Mouse (Mus musculus) lung, embryonic 15.5 days (tissue): ENCODE results near the gene Lrrc8d. TPM values are rescaled to one million over a fixed set of nuclear protein-coding genes. Genes with fewer than 3 reads are reported as not detected.

Experiments used
- ATAC-seq: fragments of 200-750 bp; cut with Nextera tagmentation; 2 replicates; pipeline ENCODE4 v1.8.0; 2017; ENCODE audit warnings: moderate number of reproducible peaks, borderline replicate concordance; ENCODE audit not compliant: low FRiP score, low TSS enrichment; ENCODE audit errors: extremely low read depth
- H3K27ac ChIP-seq: fragments of 300-500 bp; sonication (generic); 2 replicates; pipeline ENCODE4 v1.5.1; 2015; ENCODE audit warnings: moderate library complexity, mild to moderate bottlenecking, inconsistent platforms
- H3K27me3 ChIP-seq: fragments of 300-500 bp; sonication (generic); 2 replicates; pipeline ENCODE4 v1.6.1; 2015; ENCODE audit warnings: inconsistent platforms
- H3K36me3 ChIP-seq: fragments of 300-500 bp; sonication (generic); 2 replicates; pipeline ENCODE4 v1.6.1; 2015; ENCODE audit warnings: inconsistent platforms
- H3K4me1 ChIP-seq: fragments of 300-500 bp; sonication (generic); 2 replicates; pipeline ENCODE4 v1.6.1; 2015; ENCODE audit warnings: inconsistent platforms
- H3K4me2 ChIP-seq: fragments of 300-500 bp; sonication (generic); 2 replicates; pipeline ENCODE4 v1.6.1; 2015; ENCODE audit warnings: inconsistent platforms, mild to moderate bottlenecking, moderate library complexity
- H3K4me3 ChIP-seq: fragments of 300-500 bp; sonication (generic); 2 replicates; pipeline ENCODE4 v1.5.1; 2015; ENCODE audit warnings: mild to moderate bottlenecking, inconsistent platforms
- H3K9ac ChIP-seq: fragments of 300-500 bp; sonication (generic); 2 replicates; pipeline ENCODE4 v1.6.1; 2015; ENCODE audit warnings: inconsistent platforms
- H3K9me3 ChIP-seq: fragments of 300-500 bp; sonication (generic); 2 replicates; pipeline ENCODE4 v1.6.1; 2016; ENCODE audit warnings: inconsistent platforms
- WGBS: fragments of 180-500 bp; shearing (Covaris S2); methylation state at CpG from one replicate; pipeline ENCODE4 v1.1.7; 2015; 5-methylcytosine and 5-hydroxymethylcytosine counted together
- polyA plus RNA-seq: library from polyadenylated mRNA; unstranded; fragments of >200 nt; fragmentation: Nextera tagmentation; extraction: Ambion mirVana; gene quantifications from 2 replicates; pipeline ENCODE4 v1.2.1, GENCODE M21; 2015

Gene Lrrc8d
- polyA plus RNA-seq, 1 experiment from 2014 or later: 21.0 TPM

DNA sequence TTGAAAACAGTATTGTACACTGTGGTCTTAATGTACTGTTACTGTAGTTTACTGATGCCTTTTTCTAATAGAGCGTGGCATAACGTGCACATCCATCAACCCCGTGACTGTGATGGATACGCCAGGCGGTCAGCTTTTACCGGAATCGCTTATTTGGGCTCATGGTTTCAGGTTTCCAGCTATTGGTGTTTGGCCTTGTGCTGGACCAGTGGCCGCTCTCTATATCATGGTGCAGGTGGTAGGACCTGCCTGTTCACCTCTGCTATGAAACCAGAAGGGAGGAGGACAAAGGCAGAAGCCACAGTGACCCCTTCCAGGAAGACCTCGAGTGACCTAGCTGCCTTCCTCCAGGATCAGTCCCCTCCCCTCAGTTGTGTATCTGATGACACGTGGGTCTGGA lies 85.0 kb downstream of the Lrrc8d start:
- no peaks in the 10 kb centered on the region for H3K36me3 ChIP-seq
- no peak overlapping the region for H3K4me2 ChIP-seq
- H3K4me3 ChIP-seq: no peak overlapping the region
- 63% methylated on average over 10 of the region's 10 CpGs for WGBS
- ATAC-seq: no peak
- H3K27ac ChIP-seq: no peak overlapping the region
- H3K9ac ChIP-seq: no peak overlapping the region
- no peaks in the 10 kb centered on the region for H3K9me3 ChIP-seq
- no peaks in the 10 kb centered on the region for H3K27me3 ChIP-seq
- peaks cover 37% of the 10 kb centered on the region for H3K4me1 ChIP-seq

GRCm38 (mm10) chr5:105787577-105787976 lies 87.8 kb downstream of the Lrrc8d start:
- Histone ChIP-seq H3K4me1 (peaks cover 55% of the 10 kb centered on the region), H3K27me3 (no peaks in the 10 kb centered on the region), H3K9ac (no peak overlapping the region), H3K27ac (peak overlapping the region; percentile 73), H3K4me2 (no peak overlapping the region; the same call in 1 of the 2 replicates), H3K4me3 (no peak overlapping the region), H3K36me3 (no peaks in the 10 kb centered on the region), H3K9me3 (no peaks in the 10 kb centered on the region)
- peak; percentile 7; the same call in 1 of the 2 replicates for ATAC-seq
- WGBS: 47% methylated on average over 10 of the region's 10 CpGs

- Histone ChIP-seq H3K4me3 (no peak overlapping the region), H3K4me1 (peaks cover 67% of the 10 kb centered on the region), H3K36me3 (no peaks in the 10 kb centered on the region), H3K9ac (no peak overlapping the region), H3K4me2 (no peak overlapping the region), H3K9me3 (no peaks in the 10 kb centered on the region), H3K27ac (peak overlapping the region; percentile 19; the same call in 1 of the 2 replicates), H3K27me3 (no peaks in the 10 kb centered on the region)
- WGBS: 29% methylated on average over 5 of the region's 5 CpGs
- no peak for ATAC-seq
These were observed 90.0 kb downstream of the Lrrc8d start for GRCm38 (mm10) chr5:105789801-105790200.

- Histone ChIP-seq H3K4me2 (peak overlapping the region; percentile 47), H3K4me1 (peaks cover 55% of the 10 kb centered on the region)
These were observed 92.6 kb downstream of the Lrrc8d start for GRCm38 (mm10) chr5:105792331-105792801.

GRCm38 (mm10) chr5:105792853-105793547 lies 93.2 kb downstream of the Lrrc8d start:
- 18% methylated on average over 13 of the region's 13 CpGs for WGBS
- peak; percentile 61 for ATAC-seq
- Histone ChIP-seq H3K27me3 (no peaks in the 10 kb centered on the region), H3K36me3 (no peaks in the 10 kb centered on the region), H3K27ac (peak overlapping the region; percentile 79), H3K4me2 (peak overlapping the region; percentile 47), H3K4me3 (peak overlapping the region; percentile 4), H3K4me1 (peaks cover 53% of the 10 kb centered on the region), H3K9ac (peak overlapping the region; percentile 30; the same call in 1 of the 2 replicates), H3K9me3 (no peaks in the 10 kb centered on the region)

More at GRCm38 (mm10) chr5:105792331-105792801, 92.6 kb downstream of the Lrrc8d start:
- Histone ChIP-seq H3K27ac (peak overlapping the region; percentile 79), H3K9ac (peak overlapping the region; percentile 30; the same call in 1 of the 2 replicates), H3K36me3 (no peaks in the 10 kb centered on the region), H3K4me3 (peak overlapping the region; percentile 4), H3K9me3 (no peaks in the 10 kb centered on the region), H3K27me3 (no peaks in the 10 kb centered on the region)
- peak; percentile 58 for ATAC-seq
- 4% methylated on average over 8 of the region's 8 CpGs for WGBS

GRCm38 (mm10) chr5:105793548-105793940 lies 93.8 kb downstream of the Lrrc8d start:
- Histone ChIP-seq H3K9me3 (no peaks in the 10 kb centered on the region), H3K27ac (peak overlapping the region; percentile 79; the same call in 1 of the 2 replicates), H3K27me3 (no peaks in the 10 kb centered on the region), H3K4me1 (peaks cover 49% of the 10 kb centered on the region), H3K4me3 (no peak overlapping the region), H3K4me2 (0 out of 2 replicates have a peak overlapping the region, but pooled peaks have one; percentile 47), H3K9ac (no peak overlapping the region), H3K36me3 (no peaks in the 10 kb centered on the region)
- no peak for ATAC-seq
- WGBS: 56% methylated on average over 5 of the region's 5 CpGs

- no peak overlapping the region for H3K9ac ChIP-seq
- H3K36me3 ChIP-seq: no peaks in the 10 kb centered on the region
- no peak overlapping the region for H3K4me2 ChIP-seq
- H3K4me3 ChIP-seq: no peak overlapping the region
- 0 out of 2 replicates have a peak overlapping the region, but pooled peaks have one; percentile 36 for H3K27ac ChIP-seq
- H3K27me3 ChIP-seq: no peaks in the 10 kb centered on the region
- WGBS: 44% methylated on average over 4 of the region's 4 CpGs
- H3K4me1 ChIP-seq: peaks cover 40% of the 10 kb centered on the region
- H3K9me3 ChIP-seq: no peaks in the 10 kb centered on the region
- no peak for ATAC-seq
These were observed 98.7 kb downstream of the Lrrc8d start for GRCm38 (mm10) chr5:105798421-105798820.

DNA sequence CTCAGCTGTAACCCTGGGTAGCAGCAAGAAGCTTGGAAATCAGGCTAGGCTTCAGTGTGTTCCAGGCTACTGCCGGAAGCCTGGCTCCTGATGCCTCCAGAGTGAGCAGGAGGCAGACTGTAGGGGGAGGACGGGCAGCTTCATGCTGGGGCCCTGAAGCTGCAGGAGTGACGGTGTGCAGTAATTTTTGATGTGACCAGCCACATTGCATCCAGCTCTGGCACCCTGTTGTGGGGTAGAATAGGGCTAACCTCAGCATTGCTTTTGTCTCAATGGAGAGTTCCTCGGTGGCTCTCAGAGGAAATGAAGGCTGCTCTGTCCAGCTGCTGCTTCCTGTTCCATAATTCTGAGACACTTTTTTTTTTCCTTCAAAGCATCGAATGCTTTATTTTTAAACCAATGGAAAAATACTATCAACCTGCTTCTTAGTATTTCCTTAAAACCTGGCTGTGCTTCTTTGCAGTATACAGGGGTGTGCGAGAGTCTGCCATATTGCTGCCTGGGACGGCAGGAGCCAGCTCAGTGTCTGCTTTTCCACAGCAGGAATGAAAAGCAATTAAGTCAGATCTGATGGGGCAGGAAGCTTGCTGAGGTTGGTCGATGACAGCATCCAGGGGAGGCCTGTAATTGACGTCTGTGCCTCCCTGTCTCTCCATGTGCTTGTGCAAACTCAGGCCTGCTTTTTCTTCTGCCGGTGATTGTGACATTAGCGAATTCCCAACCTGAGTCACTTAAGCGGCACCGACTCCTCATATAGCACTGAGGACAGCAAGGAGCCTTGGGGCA lies 100.3 kb downstream of the Lrrc8d start:
- H3K4me1 ChIP-seq: peaks cover 36% of the 10 kb centered on the region
- WGBS: 27% methylated on average over 13 of the region's 13 CpGs
- H3K9me3 ChIP-seq: no peaks in the 10 kb centered on the region
- H3K4me2 ChIP-seq: no peak overlapping the region
- no peak for ATAC-seq
- no peaks in the 10 kb centered on the region for H3K36me3 ChIP-seq
- H3K9ac ChIP-seq: no peak overlapping the region
- H3K27me3 ChIP-seq: no peaks in the 10 kb centered on the region
- peak overlapping the region; percentile 78 for H3K27ac ChIP-seq
- H3K4me3 ChIP-seq: no peak overlapping the region

DNA sequence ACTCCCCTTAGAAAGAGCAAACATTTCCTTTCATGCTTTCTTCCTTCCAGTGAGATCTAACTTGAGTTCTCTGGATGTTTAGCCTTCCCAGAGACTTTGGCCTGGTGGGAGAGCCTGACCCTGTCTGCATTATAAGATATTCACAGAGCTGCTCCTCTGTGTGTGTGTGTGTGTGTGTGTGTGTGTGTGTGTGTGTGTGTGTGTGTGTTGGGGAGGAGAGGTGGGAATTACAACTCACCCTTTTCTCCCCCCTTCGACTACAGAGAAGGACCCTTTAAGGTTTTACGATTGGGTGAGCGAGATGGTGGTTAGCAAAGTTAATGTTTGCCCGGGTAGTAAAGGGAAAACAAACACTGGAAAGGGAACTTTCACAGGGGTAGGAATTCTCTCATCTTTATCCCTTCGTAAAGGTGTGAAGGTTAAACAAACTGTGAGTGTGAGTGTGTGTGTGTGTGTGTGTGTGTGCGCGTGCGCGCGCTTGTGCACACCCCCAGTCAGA lies 101.3 kb downstream of the Lrrc8d start:
- Histone ChIP-seq H3K36me3 (no peaks in the 10 kb centered on the region), H3K4me2 (peak overlapping the region; percentile 2; the same call in 1 of the 2 replicates), H3K9ac (no peak overlapping the region), H3K9me3 (no peaks in the 10 kb centered on the region), H3K27me3 (no peaks in the 10 kb centered on the region), H3K27ac (peak overlapping the region; percentile 78), H3K4me3 (no peak overlapping the region), H3K4me1 (peaks cover 36% of the 10 kb centered on the region)
- ATAC-seq: 0 out of 2 replicates have a peak, but pooled peaks have one; percentile 16
- WGBS: 53% methylated on average over 10 of the region's 10 CpGs

DNA sequence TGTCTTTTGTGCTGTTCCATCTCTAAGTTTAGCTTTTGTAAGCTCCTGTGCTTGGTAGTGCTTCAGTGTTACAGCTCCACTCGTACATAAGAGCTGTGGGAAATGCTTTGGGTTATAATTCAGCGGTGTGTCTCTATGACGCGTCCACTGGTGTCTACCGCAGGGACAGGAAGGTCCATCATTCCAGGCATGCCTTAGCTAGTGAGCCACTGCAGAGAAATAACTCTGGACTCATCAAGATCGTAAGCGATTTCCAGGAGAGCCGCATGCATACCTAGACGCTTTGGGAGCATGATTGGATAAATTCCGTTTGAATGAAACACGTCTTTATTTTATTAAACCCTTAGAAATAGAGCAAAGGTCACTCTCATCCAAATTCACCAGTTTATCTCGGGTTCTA lies 106.2 kb downstream of the Lrrc8d start:
- no peak for ATAC-seq
- no peak overlapping the region for H3K4me3 ChIP-seq
- peaks cover 12% of the 10 kb centered on the region for H3K4me1 ChIP-seq
- H3K27ac ChIP-seq: no peak overlapping the region
- H3K27me3 ChIP-seq: no peaks in the 10 kb centered on the region
- H3K36me3 ChIP-seq: no peaks in the 10 kb centered on the region
- H3K9ac ChIP-seq: no peak overlapping the region
- no peaks in the 10 kb centered on the region for H3K9me3 ChIP-seq
- H3K4me2 ChIP-seq: no peak overlapping the region
- WGBS: 82% methylated on average over 12 of the region's 12 CpGs

GRCm38 (mm10) chr5:105807461-105807860 lies 107.7 kb downstream of the Lrrc8d start:
- Histone ChIP-seq H3K4me3 (no peak overlapping the region), H3K9ac (no peak overlapping the region), H3K27ac (no peak overlapping the region), H3K9me3 (no peaks in the 10 kb centered on the region; the same call in 1 of the 2 replicates), H3K27me3 (no peaks in the 10 kb centered on the region), H3K4me2 (no peak overlapping the region), H3K36me3 (peaks cover 14% of the 10 kb centered on the region), H3K4me1 (no peaks in the 10 kb centered on the region)
- no peak for ATAC-seq
- 57% methylated on average over 7 of the region's 7 CpGs for WGBS
